Mouse (Mus musculus): ENCODE measurements around the gene Abhd2. TPM values are rescaled to one million over a fixed set of nuclear protein-coding genes. Genes with fewer than 3 reads are reported as not detected.
A peak's percentile ranks its signal among the peaks of the same experiment; 100 is the strongest.

Abhd2 gene
- polyA plus RNA-seq, 1 experiment from 2014 or later: 24.9 TPM

DNA sequence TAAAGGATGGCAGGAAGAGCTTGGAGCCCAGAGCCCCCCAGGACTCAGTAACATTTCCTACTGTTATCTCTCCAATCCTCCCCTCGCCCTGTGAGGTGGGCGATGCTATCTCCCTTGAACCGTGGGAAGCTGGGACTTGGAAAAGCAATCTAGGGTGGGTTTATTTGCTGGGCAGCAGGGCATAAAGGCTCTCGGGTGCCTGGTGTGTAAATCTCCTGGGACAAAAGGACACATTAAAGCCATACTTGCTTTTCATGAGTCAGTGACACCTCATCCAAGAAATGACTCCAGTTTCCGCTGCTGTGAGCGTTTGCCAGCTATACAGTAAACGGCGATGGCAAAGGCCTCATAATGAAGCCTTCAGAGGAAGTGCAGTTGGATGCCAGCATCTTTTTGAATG is 50.9 kb downstream of the Abhd2 start:
- Histone ChIP-seq H3K4me1 (replicated peaks; ENCODE audit: control insufficient read depth, insufficient read depth, low read length) (no peaks in the 10 kb centered on the region), H3K4me3 (ENCODE audit: low read length) (no peak overlapping the region), H3K4me2 (ENCODE audit: low read depth, low read length) (no peak overlapping the region), H3K27ac (ENCODE audit: low read length) (no peak overlapping the region), H3K9ac (ENCODE audit: low read length) (no peak overlapping the region), H3K36me3 (ENCODE audit: control insufficient read depth, insufficient read depth, low read length) (peaks cover 24% of the 10 kb centered on the region), H3K27me3 (ENCODE audit: control insufficient read depth, insufficient read depth, low read depth, low read length) (no peaks in the 10 kb centered on the region), H3K9me3 (ENCODE audit: control insufficient read depth, low read length) (no peaks in the 10 kb centered on the region)
- WGBS: 68% methylated on average over 8 of the region's 8 CpGs
- ATAC-seq (ENCODE audit: low read depth): no peak

DNA sequence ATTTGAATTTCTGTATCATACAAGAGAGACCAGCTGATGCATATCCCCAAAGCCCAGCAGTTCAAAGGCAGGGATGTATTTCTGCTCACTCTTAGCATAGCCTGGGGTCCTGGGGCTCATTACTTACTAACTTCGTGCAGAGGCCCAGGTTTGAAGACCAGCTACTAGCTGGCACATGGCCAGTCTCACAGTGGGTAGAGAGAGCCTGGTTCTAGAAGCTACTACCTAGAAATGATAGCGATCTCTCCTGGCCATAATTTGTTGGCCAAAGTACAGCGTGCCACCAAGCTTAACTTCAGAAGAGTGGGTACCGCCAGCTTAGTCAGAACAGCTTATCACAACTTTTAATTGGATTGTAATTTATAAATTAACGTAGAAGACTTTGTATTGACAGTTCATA is 55.8 kb downstream of the Abhd2 start:
- WGBS: 89% methylated on average over 5 of the region's 5 CpGs

DNA sequence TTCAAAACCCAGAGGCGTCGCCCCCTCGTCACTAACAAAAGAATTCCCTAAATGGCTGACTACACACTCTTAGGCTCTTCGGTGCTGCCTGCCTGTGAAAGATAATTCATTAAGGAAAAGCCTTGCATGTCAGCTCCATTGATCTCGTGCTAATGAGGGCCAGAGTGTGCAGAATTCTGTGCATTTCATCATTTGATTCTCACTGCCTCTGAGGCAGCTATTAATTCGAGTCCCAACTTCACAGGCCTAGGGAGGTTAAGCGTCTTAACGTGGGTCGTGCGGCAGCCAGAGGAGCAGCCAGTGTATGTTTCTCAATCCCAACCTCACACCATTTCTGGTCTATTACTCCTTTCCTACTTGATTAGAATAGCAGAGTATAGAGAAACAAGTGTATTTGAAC is 58.2 kb downstream of the Abhd2 start:
- no peaks in the 10 kb centered on the region for H3K27me3 ChIP-seq (ENCODE audit: control insufficient read depth, insufficient read depth, low read depth, low read length)
- H3K4me1 ChIP-seq (replicated peaks; ENCODE audit: control insufficient read depth, insufficient read depth, low read length): no peaks in the 10 kb centered on the region
- no peak overlapping the region for H3K27ac ChIP-seq (ENCODE audit: low read length)
- ATAC-seq (ENCODE audit: low read depth): no peak
- no peak overlapping the region for H3K9ac ChIP-seq (ENCODE audit: low read length)
- no peak overlapping the region for H3K4me3 ChIP-seq (ENCODE audit: low read length)
- no peaks in the 10 kb centered on the region for H3K9me3 ChIP-seq (ENCODE audit: control insufficient read depth, low read length)
- H3K36me3 ChIP-seq (ENCODE audit: control insufficient read depth, insufficient read depth, low read length): peaks cover 20% of the 10 kb centered on the region
- no peak overlapping the region for H3K4me2 ChIP-seq (ENCODE audit: low read depth, low read length)
- 85% methylated on average over 10 of the region's 10 CpGs for WGBS

More for the DNA sequence above, 55.8 kb downstream of the Abhd2 start:
- Histone ChIP-seq H3K27ac (ENCODE audit: low read length) (no peak overlapping the region), H3K4me1 (replicated peaks; ENCODE audit: control insufficient read depth, insufficient read depth, low read length) (no peaks in the 10 kb centered on the region), H3K9ac (ENCODE audit: low read length) (no peak overlapping the region), H3K9me3 (ENCODE audit: control insufficient read depth, low read length) (no peaks in the 10 kb centered on the region), H3K27me3 (ENCODE audit: control insufficient read depth, insufficient read depth, low read depth, low read length) (no peaks in the 10 kb centered on the region), H3K4me2 (ENCODE audit: low read depth, low read length) (no peak overlapping the region), H3K4me3 (ENCODE audit: low read length) (no peak overlapping the region), H3K36me3 (ENCODE audit: control insufficient read depth, insufficient read depth, low read length) (peaks cover 34% of the 10 kb centered on the region)
- ATAC-seq (ENCODE audit: low read depth): no peak

DNA sequence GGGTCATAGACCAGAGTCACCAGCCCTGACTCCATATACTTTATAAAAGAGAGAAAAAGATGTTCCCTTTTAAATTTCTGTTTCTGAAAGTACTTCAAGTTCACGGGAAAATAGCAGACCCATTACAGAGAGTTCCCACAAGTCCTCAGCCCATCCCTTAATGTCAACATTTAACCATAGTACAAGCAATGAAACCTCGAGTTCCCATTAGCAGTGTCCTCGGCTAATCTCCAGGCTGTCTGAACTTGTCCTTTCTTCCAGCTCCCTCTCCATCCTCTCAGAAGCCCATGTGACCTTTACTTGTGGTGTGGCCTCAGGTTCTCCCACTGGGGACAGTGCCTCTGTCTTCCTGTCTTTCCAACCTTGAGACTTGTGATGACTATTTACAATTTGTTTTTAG is 60.4 kb downstream of the Abhd2 start:
- 39% methylated on average over 3 of the region's 3 CpGs for WGBS
- H3K27me3 ChIP-seq (ENCODE audit: control insufficient read depth, insufficient read depth, low read depth, low read length): no peaks in the 10 kb centered on the region
- H3K36me3 ChIP-seq (ENCODE audit: control insufficient read depth, insufficient read depth, low read length): peaks cover 11% of the 10 kb centered on the region
- H3K27ac ChIP-seq (ENCODE audit: low read length): no peak overlapping the region
- H3K4me2 ChIP-seq (ENCODE audit: low read depth, low read length): no peak overlapping the region
- H3K9me3 ChIP-seq (ENCODE audit: control insufficient read depth, low read length): no peaks in the 10 kb centered on the region
- no peak for ATAC-seq (ENCODE audit: low read depth)
- H3K9ac ChIP-seq (ENCODE audit: low read length): no peak overlapping the region
- no peak overlapping the region for H3K4me3 ChIP-seq (ENCODE audit: low read length)
- no peaks in the 10 kb centered on the region for H3K4me1 ChIP-seq (replicated peaks; ENCODE audit: control insufficient read depth, insufficient read depth, low read length)

DNA sequence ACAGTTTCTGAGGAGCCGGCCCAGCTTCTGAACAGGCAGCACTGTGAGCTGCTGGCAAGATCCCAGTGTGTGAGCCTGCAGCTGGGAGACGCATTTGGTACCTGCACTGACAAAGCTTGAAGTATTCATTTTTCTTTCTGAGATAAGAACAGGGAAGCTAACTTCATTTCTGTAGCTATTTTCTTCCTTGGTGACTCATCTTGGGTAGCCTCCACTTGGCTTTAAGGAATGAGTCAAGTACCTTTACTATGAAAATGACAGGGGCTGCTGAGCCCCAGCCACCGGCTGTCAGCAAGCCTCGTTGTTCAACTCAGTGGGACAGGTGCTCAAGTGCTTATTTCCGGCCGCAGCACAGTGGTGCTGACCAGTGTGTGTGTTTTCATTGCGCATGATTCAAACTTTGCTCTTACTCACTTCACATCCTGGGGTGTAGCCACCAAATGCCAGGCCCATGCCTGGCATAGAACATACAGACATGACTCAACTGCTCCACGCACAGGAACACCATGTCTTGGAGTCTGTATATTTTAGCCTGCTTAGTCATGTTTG is 63.4 kb downstream of the Abhd2 start:
- Histone ChIP-seq H3K27ac (ENCODE audit: low read length) (no peak overlapping the region), H3K4me3 (ENCODE audit: low read length) (no peak overlapping the region), H3K27me3 (ENCODE audit: control insufficient read depth, insufficient read depth, low read depth, low read length) (no peaks in the 10 kb centered on the region), H3K9me3 (ENCODE audit: control insufficient read depth, low read length) (no peaks in the 10 kb centered on the region), H3K4me2 (ENCODE audit: low read depth, low read length) (no peak overlapping the region), H3K4me1 (replicated peaks; ENCODE audit: control insufficient read depth, insufficient read depth, low read length) (no peaks in the 10 kb centered on the region), H3K36me3 (ENCODE audit: control insufficient read depth, insufficient read depth, low read length) (peaks cover 2% of the 10 kb centered on the region; the same call in 1 of the 2 replicates), H3K9ac (ENCODE audit: low read length) (no peak overlapping the region)
- 72% methylated on average over 8 of the region's 8 CpGs for WGBS
- ATAC-seq (ENCODE audit: low read depth): peak; percentile 34; the same call in 1 of the 2 replicates

DNA sequence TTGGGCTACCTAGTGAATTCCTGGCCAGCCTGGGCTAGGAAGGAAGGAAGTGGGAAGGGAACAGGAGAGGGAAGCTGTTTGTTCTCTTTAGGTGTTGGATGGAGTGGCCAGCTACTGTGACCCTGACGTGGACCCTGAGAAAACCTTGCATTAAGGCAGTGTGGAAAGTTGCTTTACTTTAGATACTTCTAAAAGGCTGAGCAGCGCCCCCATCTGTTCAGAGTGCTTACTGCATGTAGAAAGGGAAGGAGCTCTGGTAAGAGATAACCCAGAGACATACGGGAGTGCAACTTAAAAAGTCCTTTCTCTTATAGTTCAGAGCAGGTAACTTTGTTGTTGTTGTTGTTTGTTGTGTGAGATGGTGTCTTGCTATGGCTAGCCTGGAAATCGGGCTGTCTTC is 72.9 kb downstream of the Abhd2 start:
- no peaks in the 10 kb centered on the region for H3K27me3 ChIP-seq (ENCODE audit: control insufficient read depth, insufficient read depth, low read depth, low read length)
- no peak; the same call in 1 of the 2 replicates for ATAC-seq (ENCODE audit: low read depth)
- H3K9ac ChIP-seq (ENCODE audit: low read length): no peak overlapping the region
- H3K4me2 ChIP-seq (ENCODE audit: low read depth, low read length): no peak overlapping the region
- H3K36me3 ChIP-seq (ENCODE audit: control insufficient read depth, insufficient read depth, low read length): peaks cover 24% of the 10 kb centered on the region; the same call in 1 of the 2 replicates
- H3K27ac ChIP-seq (ENCODE audit: low read length): no peak overlapping the region
- H3K4me1 ChIP-seq (replicated peaks; ENCODE audit: control insufficient read depth, insufficient read depth, low read length): no peaks in the 10 kb centered on the region
- H3K4me3 ChIP-seq (ENCODE audit: low read length): no peak overlapping the region
- 49% methylated on average over 4 of the region's 4 CpGs for WGBS
- no peaks in the 10 kb centered on the region for H3K9me3 ChIP-seq (ENCODE audit: control insufficient read depth, low read length)

DNA sequence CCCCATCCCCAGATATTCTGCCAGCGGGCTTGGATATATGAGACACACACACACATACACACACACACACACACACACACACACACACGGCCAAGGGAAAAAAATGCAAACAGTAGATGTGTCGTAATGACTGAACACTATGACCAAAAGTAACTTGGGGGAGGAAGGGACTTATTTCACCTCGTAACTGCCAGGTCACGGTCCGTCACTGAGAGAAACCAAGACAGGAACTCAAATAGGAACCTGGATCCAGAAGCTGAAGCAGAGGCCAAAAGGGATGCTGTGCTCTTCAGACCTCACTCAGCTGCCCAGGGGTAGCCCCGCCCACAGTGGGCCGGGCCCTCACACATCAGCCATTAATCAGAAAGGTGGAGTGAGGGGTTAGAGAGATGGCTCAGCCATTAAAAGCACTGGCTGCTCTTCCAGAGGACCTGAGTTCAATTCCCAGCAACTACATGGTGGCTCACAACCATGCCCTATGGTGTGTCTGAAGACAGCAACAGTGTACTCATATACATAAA is 73.6 kb downstream of the Abhd2 start:
- Histone ChIP-seq H3K4me1 (replicated peaks; ENCODE audit: control insufficient read depth, insufficient read depth, low read length) (no peaks in the 10 kb centered on the region), H3K36me3 (ENCODE audit: control insufficient read depth, insufficient read depth, low read length) (peaks cover 25% of the 10 kb centered on the region), H3K27me3 (ENCODE audit: control insufficient read depth, insufficient read depth, low read depth, low read length) (no peaks in the 10 kb centered on the region), H3K9me3 (ENCODE audit: control insufficient read depth, low read length) (no peaks in the 10 kb centered on the region), H3K4me3 (ENCODE audit: low read length) (no peak overlapping the region), H3K9ac (ENCODE audit: low read length) (no peak overlapping the region), H3K4me2 (ENCODE audit: low read depth, low read length) (no peak overlapping the region), H3K27ac (ENCODE audit: low read length) (no peak overlapping the region)
- 69% methylated on average over 8 of the region's 8 CpGs for WGBS
- ATAC-seq (ENCODE audit: low read depth): no peak

DNA sequence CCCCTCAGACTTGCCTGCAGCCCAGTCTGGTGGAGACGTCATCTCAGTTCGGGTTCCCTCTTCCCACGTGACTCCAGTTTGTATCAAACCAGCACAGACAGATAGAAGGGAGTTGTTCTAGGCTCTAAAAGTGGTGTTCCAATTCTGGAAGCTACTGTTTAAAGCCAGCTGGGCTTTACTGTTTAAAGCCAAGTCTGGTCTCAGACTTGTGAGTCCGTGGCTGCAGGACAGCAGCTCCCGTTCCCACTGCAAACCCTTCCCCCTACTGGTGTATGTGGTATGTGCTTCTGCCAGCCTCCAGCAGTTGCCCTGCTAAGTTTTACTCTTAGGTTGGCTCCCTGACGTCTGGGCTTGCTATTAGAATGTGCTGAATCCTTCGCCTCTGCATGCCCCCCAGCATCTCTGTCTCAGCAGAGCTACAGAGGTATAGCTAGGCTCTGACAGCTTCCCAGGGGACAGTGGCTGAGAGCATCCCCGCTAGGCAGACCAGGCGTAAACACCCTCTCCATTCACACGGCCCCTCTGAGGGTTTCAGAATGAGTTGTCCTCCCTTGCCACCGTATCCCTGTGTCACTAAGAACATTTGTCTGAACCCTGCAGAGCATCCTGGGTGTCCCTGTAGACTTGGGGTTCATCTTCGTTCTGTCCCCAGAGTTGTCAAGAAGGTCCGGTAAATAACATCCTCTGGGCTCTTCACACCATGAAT is 74.3 kb downstream of the Abhd2 start:
- no peaks in the 10 kb centered on the region for H3K4me1 ChIP-seq (replicated peaks; ENCODE audit: control insufficient read depth, insufficient read depth, low read length)
- no peak overlapping the region for H3K4me3 ChIP-seq (ENCODE audit: low read length)
- H3K9ac ChIP-seq (ENCODE audit: low read length): no peak overlapping the region
- ATAC-seq (ENCODE audit: low read depth): no peak
- no peak overlapping the region for H3K27ac ChIP-seq (ENCODE audit: low read length)
- no peaks in the 10 kb centered on the region for H3K9me3 ChIP-seq (ENCODE audit: control insufficient read depth, low read length)
- 77% methylated on average over 13 of the region's 13 CpGs for WGBS
- H3K4me2 ChIP-seq (ENCODE audit: low read depth, low read length): no peak overlapping the region
- peaks cover 25% of the 10 kb centered on the region for H3K36me3 ChIP-seq (ENCODE audit: control insufficient read depth, insufficient read depth, low read length)
- no peaks in the 10 kb centered on the region for H3K27me3 ChIP-seq (ENCODE audit: control insufficient read depth, insufficient read depth, low read depth, low read length)

DNA sequence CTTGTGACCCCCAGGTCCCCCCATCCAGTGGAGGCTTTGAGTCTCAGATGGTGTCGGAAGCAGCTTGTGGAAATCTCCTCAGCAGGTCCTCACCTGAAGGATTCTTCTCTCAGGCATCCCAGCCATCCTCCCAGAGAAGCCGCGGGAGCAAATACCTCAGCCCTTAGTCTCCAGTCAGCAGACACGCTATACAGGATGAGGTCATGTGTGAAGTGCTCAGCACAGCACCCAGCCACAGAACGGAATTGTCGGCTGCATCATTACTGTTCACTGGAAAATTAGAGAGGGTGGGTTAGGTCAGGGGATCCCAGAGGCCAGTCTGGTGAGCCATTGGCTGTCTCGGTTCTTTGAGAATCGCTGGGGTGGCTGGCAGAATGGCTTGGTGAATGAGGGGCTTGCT is 75.8 kb downstream of the Abhd2 start:
- Histone ChIP-seq H3K9ac (ENCODE audit: low read length) (no peak overlapping the region), H3K27ac (ENCODE audit: low read length) (no peak overlapping the region), H3K36me3 (ENCODE audit: control insufficient read depth, insufficient read depth, low read length) (peaks cover 22% of the 10 kb centered on the region), H3K9me3 (ENCODE audit: control insufficient read depth, low read length) (no peaks in the 10 kb centered on the region), H3K4me3 (ENCODE audit: low read length) (no peak overlapping the region), H3K4me2 (ENCODE audit: low read depth, low read length) (no peak overlapping the region), H3K4me1 (replicated peaks; ENCODE audit: control insufficient read depth, insufficient read depth, low read length) (no peaks in the 10 kb centered on the region), H3K27me3 (ENCODE audit: control insufficient read depth, insufficient read depth, low read depth, low read length) (no peaks in the 10 kb centered on the region)
- ATAC-seq (ENCODE audit: low read depth): no peak
- 84% methylated on average over 8 of the region's 8 CpGs for WGBS
